Mouse (Mus musculus) heart, embryonic 11.5 days (tissue): ENCODE measurements at regions not wholly inside any gene's neighbourhood (a gene's known extent, or its start where the extent isn't known, plus 50 kb on each side); places are given as distances from the start of the nearest gene placed in this dataset. TPM values are rescaled to one million over a fixed set of nuclear protein-coding genes. Genes with fewer than 3 reads are reported as not detected.
A peak's percentile ranks its signal among the peaks of the same experiment; 100 is the strongest.

Source experiments
- ATAC-seq: fragments of 200-750 bp; cut with Nextera tagmentation; replicated peaks from 2 replicates; pipeline ENCODE4 v1.8.0; 2017; ENCODE audit warnings: moderate library complexity; ENCODE audit not compliant: insufficient number of reproducible peaks, low FRiP score, low TSS enrichment
- H3K27ac ChIP-seq: fragments of 300-500 bp; sonication (generic); 2 replicates; pipeline ENCODE4 v1.5.1; 2014; ENCODE audit warnings: mild to moderate bottlenecking, low read depth, low read length
- H3K27me3 ChIP-seq: fragments of 300-500 bp; sonication (generic); 2 replicates; pipeline ENCODE4 v1.6.1; 2014; ENCODE audit warnings: mild to moderate bottlenecking, low read length, mixed read lengths; ENCODE audit not compliant: control insufficient read depth, insufficient read depth
- H3K36me3 ChIP-seq: fragments of 300-500 bp; sonication (generic); 2 replicates; pipeline ENCODE4 v1.6.1; 2014; ENCODE audit warnings: mild to moderate bottlenecking, low read length, moderate library complexity, mixed read lengths; ENCODE audit not compliant: control insufficient read depth, insufficient read depth
- H3K4me1 ChIP-seq: fragments of 300-500 bp; sonication (generic); 2 replicates; pipeline ENCODE4 v1.6.1; 2014; ENCODE audit warnings: low read length; ENCODE audit not compliant: control insufficient read depth, insufficient read depth
- H3K4me2 ChIP-seq: fragments of 300-500 bp; sonication (generic); 2 replicates; pipeline ENCODE4 v1.6.1; 2014; ENCODE audit warnings: mild to moderate bottlenecking, moderate library complexity
- H3K4me3 ChIP-seq: fragments of 300-500 bp; sonication (generic); 2 replicates; pipeline ENCODE4 v1.5.1; 2014; ENCODE audit warnings: low read depth, low read length
- H3K9ac ChIP-seq: fragments of 300-500 bp; sonication (generic); 2 replicates; pipeline ENCODE4 v1.6.1; 2014; ENCODE audit warnings: mild to moderate bottlenecking, low read depth, low read length, moderate library complexity
- H3K9me3 ChIP-seq: fragments of 300-500 bp; sonication (generic); replicated peaks from 2 replicates; pipeline ENCODE4 v1.6.1; 2016; ENCODE audit warnings: low read length; ENCODE audit not compliant: control insufficient read depth
- whole genome bisulfite sequencing: fragments of 180-500 bp; shearing (Covaris S2); extraction: QIAGEN DNeasy Blood & Tissue Kit; methylation state at CpG from one replicate; pipeline ENCODE4 v1.1.7; 2014; ENCODE audit not compliant: insufficient replicate concordance; 5-methylcytosine and 5-hydroxymethylcytosine counted together
- microRNA-seq: library from miRNA; unstranded; fragments of <30 nt; microRNA quantifications from one replicate; pipeline ENCODE4, GENCODE M21; 2016; ENCODE audit warnings: borderline number of aligned reads

DNA sequence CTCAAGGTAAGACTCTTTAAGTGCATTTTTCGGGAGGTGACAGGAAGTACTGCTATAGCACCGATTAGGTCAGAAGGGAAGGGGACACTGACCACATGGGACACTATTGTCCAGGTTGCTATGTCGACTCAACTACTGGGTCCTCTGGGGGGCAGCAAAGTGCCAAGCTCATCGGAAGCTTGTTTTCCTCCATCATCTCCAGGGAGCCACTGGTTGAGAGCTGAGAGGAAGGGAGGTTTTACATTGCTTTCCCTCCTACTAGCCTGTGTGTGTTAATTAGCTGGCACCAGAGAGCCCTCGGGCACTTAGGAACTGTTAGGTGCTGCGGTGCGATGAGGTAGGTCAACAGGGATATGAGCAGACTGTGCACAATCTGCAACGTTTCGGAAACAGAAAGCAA is 129.2 kb upstream of the Slc24a2 start:
- Histone ChIP-seq H3K27me3 (no peaks in the 10 kb centered on the region), H3K4me1 (no peaks in the 10 kb centered on the region), H3K36me3 (no peaks in the 10 kb centered on the region), H3K4me2 (peak overlapping the region; percentile 27; the same call in 1 of the 2 replicates), H3K9me3 (no peaks in the 10 kb centered on the region), H3K4me3 (no peak overlapping the region), H3K27ac (no peak overlapping the region), H3K9ac (no peak overlapping the region)
- WGBS, result 37% methylated on average over 9 of the region's 9 CpGs
- no peak for ATAC-seq

GRCm38 (mm10) chr4:87359004-87359403 is 128.7 kb upstream of the Slc24a2 start:
- Histone ChIP-seq H3K27ac (no peak overlapping the region), H3K4me1 (no peaks in the 10 kb centered on the region), H3K36me3 (no peaks in the 10 kb centered on the region), H3K9ac (no peak overlapping the region), H3K27me3 (no peaks in the 10 kb centered on the region), H3K4me2 (no peak overlapping the region), H3K9me3 (no peaks in the 10 kb centered on the region), H3K4me3 (no peak overlapping the region)
- 71% methylated on average over 3 of the region's 3 CpGs for WGBS
- no peak for ATAC-seq

DNA sequence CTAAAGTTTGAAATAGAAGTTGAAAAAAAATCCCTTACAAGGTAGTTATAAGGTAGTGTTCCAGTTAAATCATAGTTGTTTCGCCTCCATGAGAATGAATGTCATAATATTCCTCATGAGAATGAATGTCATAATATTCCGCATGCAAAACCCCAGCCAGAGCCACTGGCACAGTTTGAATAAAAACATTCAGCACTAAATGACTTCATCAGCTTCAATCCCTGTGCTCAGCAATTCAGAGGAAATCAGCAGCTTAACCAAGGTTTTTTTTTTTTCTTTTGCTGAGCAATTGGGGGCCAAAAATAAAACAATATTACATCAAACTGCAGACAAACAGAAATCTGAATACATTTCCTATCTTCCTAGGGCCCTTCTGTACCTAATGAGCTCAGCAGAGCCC is 102.7 kb upstream of the Slc24a2 start:
- no peak overlapping the region for H3K4me3 ChIP-seq
- H3K36me3 ChIP-seq, result no peaks in the 10 kb centered on the region
- no peak overlapping the region for H3K27ac ChIP-seq
- 90% methylated on average over 2 of the region's 2 CpGs for WGBS
- H3K9me3 ChIP-seq, result no peaks in the 10 kb centered on the region
- no peak overlapping the region for H3K4me2 ChIP-seq
- no peaks in the 10 kb centered on the region for H3K27me3 ChIP-seq
- H3K9ac ChIP-seq, result no peak overlapping the region
- no peak for ATAC-seq
- H3K4me1 ChIP-seq, result peaks cover 6% of the 10 kb centered on the region

DNA sequence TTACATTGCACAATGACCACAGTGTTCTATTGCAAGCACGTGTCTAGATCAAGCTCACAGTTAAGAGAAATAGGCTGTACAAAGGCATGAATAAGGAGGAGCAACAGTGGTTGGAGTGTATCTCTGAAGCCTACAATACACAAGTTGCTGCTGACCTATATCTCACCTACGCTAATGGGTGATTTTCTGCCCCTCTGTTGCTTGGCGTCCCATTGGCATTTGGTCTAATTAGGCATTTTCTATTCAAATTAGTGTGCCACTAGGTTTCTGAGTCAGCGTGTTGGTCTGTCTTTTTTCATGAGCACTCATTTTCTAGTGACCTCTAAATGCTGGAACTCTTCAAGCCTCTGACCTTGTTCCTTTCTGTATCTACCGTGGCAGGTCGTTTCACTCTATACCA is 98.9 kb upstream of the Slc24a2 start:
- H3K4me1 ChIP-seq, result peaks cover 6% of the 10 kb centered on the region
- H3K27ac ChIP-seq, result no peak overlapping the region
- no peaks in the 10 kb centered on the region for H3K9me3 ChIP-seq
- 47% methylated on average over 6 of the region's 6 CpGs for WGBS
- no peak for ATAC-seq
- no peaks in the 10 kb centered on the region for H3K27me3 ChIP-seq
- H3K36me3 ChIP-seq, result no peaks in the 10 kb centered on the region
- peak overlapping the region; percentile 21; the same call in 1 of the 2 replicates for H3K4me2 ChIP-seq
- H3K4me3 ChIP-seq, result no peak overlapping the region
- H3K9ac ChIP-seq, result no peak overlapping the region

DNA sequence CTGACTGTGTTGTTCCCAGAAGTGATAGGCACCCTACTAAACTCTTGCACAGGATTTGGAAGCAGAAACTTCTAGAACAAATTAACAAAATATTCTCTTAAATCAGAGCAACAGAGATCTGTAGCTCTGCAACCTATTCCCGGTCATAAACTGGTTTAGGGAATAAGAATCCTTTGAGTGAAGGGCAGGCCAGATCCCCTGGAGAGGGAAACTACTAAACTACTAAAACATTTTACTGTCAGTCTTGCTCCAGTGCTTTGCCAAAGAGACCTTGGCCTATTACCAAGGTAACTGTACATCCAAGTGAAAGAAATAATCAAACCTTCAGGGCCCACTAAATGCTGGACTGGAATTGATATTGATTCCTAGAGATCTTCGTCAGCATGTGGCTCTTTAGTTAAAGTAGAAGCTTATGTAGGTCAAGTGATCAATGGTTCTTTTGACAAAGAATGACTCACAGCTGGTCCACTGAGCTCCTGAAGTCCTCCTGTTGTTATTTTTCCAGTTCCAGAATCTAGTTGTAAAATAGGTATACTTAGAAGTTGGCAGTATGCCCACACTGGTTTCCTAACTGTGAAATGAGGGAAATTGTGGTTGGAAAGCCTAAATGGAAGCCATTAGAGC is 91.6 kb upstream of the Slc24a2 start:
- 73% methylated on average over 2 of the region's 2 CpGs for WGBS
- ATAC-seq, result no peak
- Histone ChIP-seq H3K4me2 (no peak overlapping the region), H3K36me3 (no peaks in the 10 kb centered on the region), H3K27ac (no peak overlapping the region), H3K9me3 (no peaks in the 10 kb centered on the region), H3K9ac (no peak overlapping the region), H3K27me3 (no peaks in the 10 kb centered on the region), H3K4me1 (no peaks in the 10 kb centered on the region), H3K4me3 (no peak overlapping the region)

DNA sequence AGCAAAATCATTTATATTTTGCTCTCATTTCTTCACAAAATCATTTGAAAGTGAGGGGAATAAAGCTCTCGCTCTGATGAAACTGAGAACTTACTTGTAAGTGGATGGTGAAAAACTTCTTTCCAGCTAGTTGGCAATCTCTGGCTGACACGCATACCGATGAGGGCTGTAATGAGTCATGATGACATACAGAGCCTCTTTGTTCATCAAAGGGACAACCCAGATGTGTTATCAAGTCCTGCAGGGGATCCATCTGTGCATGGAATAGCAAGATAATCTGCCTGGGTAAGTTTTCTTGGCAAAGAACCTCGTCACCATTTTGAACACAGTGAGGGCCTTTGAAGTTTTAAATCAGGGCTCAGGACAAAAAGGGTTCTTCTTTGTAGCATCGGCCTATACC is 67.9 kb upstream of the Slc24a2 start:
- no peak overlapping the region for H3K4me3 ChIP-seq
- no peaks in the 10 kb centered on the region for H3K4me1 ChIP-seq
- H3K9me3 ChIP-seq, result no peaks in the 10 kb centered on the region
- 50% methylated on average over 5 of the region's 5 CpGs for WGBS
- no peaks in the 10 kb centered on the region for H3K36me3 ChIP-seq
- no peak overlapping the region for H3K27ac ChIP-seq
- no peak overlapping the region for H3K4me2 ChIP-seq
- no peak overlapping the region for H3K9ac ChIP-seq
- no peak; the same call in 1 of the 2 replicates for ATAC-seq
- H3K27me3 ChIP-seq, result no peaks in the 10 kb centered on the region

- Histone ChIP-seq H3K27ac (no peak overlapping the region), H3K9ac (no peak overlapping the region), H3K27me3 (no peaks in the 10 kb centered on the region), H3K36me3 (no peaks in the 10 kb centered on the region), H3K4me1 (no peaks in the 10 kb centered on the region), H3K9me3 (no peaks in the 10 kb centered on the region), H3K4me3 (no peak overlapping the region), H3K4me2 (no peak overlapping the region)
- ATAC-seq, result no peak
These were observed 64.3 kb upstream of the Slc24a2 start for GRCm38 (mm10) chr4:87294538-87294937.

Small RNAs in the stretch of these regions (microRNA-seq; reads per million reads assigned to microRNA genes)
- not detected for gene Gm23154
